Mouse (Mus musculus): Measurements from ENCODE around the gene Tex13c2. TPM values are rescaled to one million over a fixed set of nuclear protein-coding genes. Genes with fewer than 3 reads are reported as not detected.

Tex13c2 gene
- total RNA-seq (2023): not detected

GRCm38 (mm10) chrX:42489446-42489845 lies at the start of gene Tex13c2:
TSS of gene Tex13c2 (plus strand) at chrX:42489691.

GRCm38 (mm10) chrX:42502291-42503043 lies 13.0 kb downstream of the Tex13c2 start, which contains the start of gene Sh2d1a:
TSS of gene Sh2d1a (plus strand) at chrX:42502453.

Other genes with a start within 250 kb of the Tex13c2 start
- gene Sh2d1a, start 12.8 kb downstream of the Tex13c2 start, total RNA-seq (2023): not detected